Mouse (Mus musculus): Measurements from ENCODE around the gene 3110040M04Rik. TPM values are rescaled to one million over a fixed set of nuclear protein-coding genes. Genes with fewer than 3 reads are reported as not detected.

The 3110040M04Rik gene
- total and polyA plus RNA-seq, 2 experiments from 2014 or later = not detected

DNA sequence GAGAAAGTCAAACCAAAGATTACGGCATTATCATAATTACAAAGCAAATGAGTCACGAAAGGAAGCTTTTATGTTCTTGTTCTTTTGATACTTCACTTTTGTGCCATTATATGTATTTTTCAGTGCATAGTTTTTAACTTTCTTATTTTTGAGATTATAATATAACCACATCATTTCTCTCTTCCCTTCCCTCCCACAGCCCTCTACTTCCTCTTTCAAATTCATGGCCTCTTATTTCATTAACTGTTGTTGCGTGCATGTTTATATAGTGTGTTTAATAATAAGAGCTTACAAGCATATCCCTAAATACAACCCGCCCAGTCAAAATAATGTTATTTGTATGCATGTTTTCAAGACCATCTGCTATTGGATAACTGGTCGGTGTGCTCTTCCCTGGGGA is 15.1 kb downstream of the 3110040M04Rik start:
- H3K9me3 ChIP-seq (replicated peaks; ENCODE audit: control insufficient read depth, low read length) = no peaks in the 10 kb centered on the region
- no peak overlapping the region for H3K27ac ChIP-seq (ENCODE audit: low read depth)
- no peak overlapping the region for H3K9ac ChIP-seq (replicated peaks; ENCODE audit: low read depth, low read length)
- H3K36me3 ChIP-seq (replicated peaks; ENCODE audit: control insufficient read depth, insufficient read depth, low read length) = no peaks in the 10 kb centered on the region
- 97% methylated on average over 5 of the region's 5 CpGs for WGBS
- TF ChIP-seq CTCF (IDR thresholded peaks at IDR 0.05; ENCODE audit: low read depth) (no peak), EP300 (IDR thresholded peaks at IDR 0.05; ENCODE audit: low read depth) (no peak)
- H3K4me3 ChIP-seq (ENCODE audit: low read depth, low read length) = no peak overlapping the region
- no peak overlapping the region for H3K4me2 ChIP-seq (ENCODE audit: low read depth, low read length)
- ATAC-seq (ENCODE audit: insufficient read depth, low read depth) = no peak
- no peak for DNase-seq (ENCODE audit: low spot score)
- no peaks in the 10 kb centered on the region for H3K27me3 ChIP-seq (ENCODE audit: control insufficient read depth, insufficient read depth, low read length)
- H3K4me1 ChIP-seq (ENCODE audit: control insufficient read depth, insufficient read depth) = no peaks in the 10 kb centered on the region

- H3K4me3 ChIP-seq (ENCODE audit: low read depth, low read length) = no peak overlapping the region
- whole genome bisulfite sequencing = 77% methylated on average over 7 of the region's 7 CpGs
- H3K4me1 ChIP-seq (ENCODE audit: control insufficient read depth, insufficient read depth) = no peaks in the 10 kb centered on the region
- H3K4me2 ChIP-seq (ENCODE audit: low read depth, low read length) = no peak overlapping the region
- H3K9me3 ChIP-seq (replicated peaks; ENCODE audit: control insufficient read depth, low read length) = no peaks in the 10 kb centered on the region
- ATAC-seq (ENCODE audit: insufficient read depth, low read depth) = no peak
- no peaks in the 10 kb centered on the region for H3K27me3 ChIP-seq (ENCODE audit: control insufficient read depth, insufficient read depth, low read length)
- no peak overlapping the region for H3K27ac ChIP-seq (ENCODE audit: low read depth)
- no peak for DNase-seq (ENCODE audit: low spot score)
- no peak overlapping the region for H3K9ac ChIP-seq (replicated peaks; ENCODE audit: low read depth, low read length)
- no peak for TF ChIP-seq CTCF (IDR thresholded peaks at IDR 0.05; ENCODE audit: low read depth)
- TF ChIP-seq EP300 (IDR thresholded peaks at IDR 0.05; ENCODE audit: low read depth) = no peak
- H3K36me3 ChIP-seq (replicated peaks; ENCODE audit: control insufficient read depth, insufficient read depth, low read length) = no peaks in the 10 kb centered on the region
These were observed 16.2 kb downstream of the 3110040M04Rik start for GRCm38 (mm10) chr1:151220098-151220497.

DNA sequence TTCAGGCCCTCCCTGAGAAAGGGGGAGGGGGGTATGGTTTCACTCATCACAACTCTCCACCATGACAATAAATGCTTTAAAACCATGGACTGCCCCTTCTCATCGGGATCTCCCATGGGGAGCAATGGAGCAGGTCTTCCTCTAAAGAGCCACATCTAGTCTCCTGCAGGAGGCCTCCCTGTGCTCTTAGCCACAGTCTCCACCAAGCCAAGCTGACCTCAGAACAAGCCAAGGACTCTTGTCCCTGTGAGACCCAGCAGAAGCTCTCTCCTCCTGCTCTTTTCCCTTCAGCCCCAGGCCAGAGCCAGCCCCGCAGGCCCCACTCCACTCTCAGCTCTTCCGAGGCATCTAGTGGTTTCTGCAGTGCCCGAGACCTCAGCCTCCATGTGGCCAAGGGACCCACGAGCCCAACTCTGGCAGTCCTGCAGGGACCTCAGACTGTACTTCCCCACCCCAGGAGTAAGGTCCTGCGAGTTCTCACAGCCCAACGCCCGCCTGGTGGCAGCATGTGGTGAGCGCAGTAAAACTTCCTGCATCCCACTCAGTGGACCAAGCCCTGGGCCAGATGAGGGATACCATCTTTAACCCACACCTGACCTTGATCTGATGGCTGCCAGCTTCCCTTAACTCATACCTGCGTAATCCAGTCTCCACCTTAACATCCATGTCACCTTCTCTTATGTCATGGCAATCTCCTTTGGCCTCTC is 18.8 kb downstream of the 3110040M04Rik start:
- H3K36me3 ChIP-seq (replicated peaks; ENCODE audit: control insufficient read depth, insufficient read depth, low read length) = no peaks in the 10 kb centered on the region
- H3K4me3 ChIP-seq (ENCODE audit: low read depth, low read length) = no peak overlapping the region
- WGBS = 83% methylated on average over 10 of the region's 10 CpGs
- no peaks in the 10 kb centered on the region for H3K9me3 ChIP-seq (replicated peaks; ENCODE audit: control insufficient read depth, low read length)
- no peak overlapping the region for H3K9ac ChIP-seq (replicated peaks; ENCODE audit: low read depth, low read length)
- no peaks in the 10 kb centered on the region for H3K27me3 ChIP-seq (ENCODE audit: control insufficient read depth, insufficient read depth, low read length)
- H3K4me1 ChIP-seq (ENCODE audit: control insufficient read depth, insufficient read depth) = no peaks in the 10 kb centered on the region
- DNase-seq (ENCODE audit: low spot score) (no peak), ATAC-seq (ENCODE audit: insufficient read depth, low read depth) (no peak)
- TF ChIP-seq EP300 (IDR thresholded peaks at IDR 0.05; ENCODE audit: low read depth) (no peak), CTCF (IDR thresholded peaks at IDR 0.05; ENCODE audit: low read depth) (no peak)
- no peak overlapping the region for H3K4me2 ChIP-seq (ENCODE audit: low read depth, low read length)
- no peak overlapping the region for H3K27ac ChIP-seq (ENCODE audit: low read depth)

DNA sequence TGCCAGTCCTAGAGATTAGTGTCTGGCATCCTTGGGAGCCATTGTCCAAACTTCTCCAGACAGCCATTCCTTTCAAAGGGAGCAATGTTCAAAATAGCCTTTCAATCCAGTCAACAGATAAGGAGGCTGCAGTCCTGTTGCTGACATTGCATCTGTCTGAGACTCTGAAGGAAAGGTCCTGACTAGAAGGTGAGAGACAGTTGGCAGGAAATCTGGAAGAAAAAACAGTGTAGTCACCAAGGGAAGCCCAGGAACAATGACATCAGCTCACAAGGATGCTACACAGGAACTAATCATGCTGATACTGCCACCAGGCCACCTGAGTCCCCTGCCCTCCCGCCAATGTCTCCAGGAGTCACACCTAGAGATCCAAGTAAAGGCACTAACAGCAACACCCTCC is 19.5 kb downstream of the 3110040M04Rik start:
- ATAC-seq (ENCODE audit: insufficient read depth, low read depth) = no peak
- Histone ChIP-seq H3K9me3 (replicated peaks; ENCODE audit: control insufficient read depth, low read length) (no peaks in the 10 kb centered on the region), H3K36me3 (replicated peaks; ENCODE audit: control insufficient read depth, insufficient read depth, low read length) (no peaks in the 10 kb centered on the region), H3K4me1 (ENCODE audit: control insufficient read depth, insufficient read depth) (no peaks in the 10 kb centered on the region), H3K27me3 (ENCODE audit: control insufficient read depth, insufficient read depth, low read length) (no peaks in the 10 kb centered on the region), H3K4me2 (ENCODE audit: low read depth, low read length) (no peak overlapping the region), H3K9ac (replicated peaks; ENCODE audit: low read depth, low read length) (no peak overlapping the region), H3K4me3 (ENCODE audit: low read depth, low read length) (no peak overlapping the region), H3K27ac (ENCODE audit: low read depth) (no peak overlapping the region)
- TF ChIP-seq CTCF (IDR thresholded peaks at IDR 0.05; ENCODE audit: low read depth) (no peak), EP300 (IDR thresholded peaks at IDR 0.05; ENCODE audit: low read depth) (no peak)
- WGBS = 33% methylated on average over 1 of the region's 1 CpGs
- DNase-seq (ENCODE audit: low spot score) = no peak

DNA sequence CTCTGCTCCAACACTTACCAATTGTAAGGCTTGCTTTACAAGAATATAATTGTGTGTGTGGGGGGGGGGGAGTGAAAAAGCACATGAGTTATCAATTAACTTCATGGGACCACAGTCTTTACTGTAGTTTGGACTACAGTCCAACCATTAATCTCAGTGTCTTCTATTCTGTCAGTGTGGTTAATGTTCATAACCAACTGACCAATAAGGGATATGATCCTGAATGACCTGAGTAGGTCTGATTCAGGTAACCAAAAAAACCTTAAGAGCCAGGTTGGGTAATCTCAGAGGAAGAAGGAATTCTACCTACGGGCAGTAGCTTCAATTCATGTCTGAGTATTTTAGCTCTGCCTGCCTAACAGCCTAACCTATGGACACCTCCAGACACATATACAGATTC is 20.6 kb downstream of the 3110040M04Rik start:
- H3K4me3 ChIP-seq (ENCODE audit: low read depth, low read length) = no peak overlapping the region
- no peaks in the 10 kb centered on the region for H3K4me1 ChIP-seq (ENCODE audit: control insufficient read depth, insufficient read depth)
- 96% methylated on average over 1 of the region's 1 CpGs for WGBS
- no peak overlapping the region for H3K9ac ChIP-seq (replicated peaks; ENCODE audit: low read depth, low read length)
- no peaks in the 10 kb centered on the region for H3K27me3 ChIP-seq (ENCODE audit: control insufficient read depth, insufficient read depth, low read length)
- TF ChIP-seq CTCF (IDR thresholded peaks at IDR 0.05; ENCODE audit: low read depth) (no peak), EP300 (IDR thresholded peaks at IDR 0.05; ENCODE audit: low read depth) (no peak)
- ATAC-seq (ENCODE audit: insufficient read depth, low read depth) (no peak), DNase-seq (ENCODE audit: low spot score) (no peak)
- H3K4me2 ChIP-seq (ENCODE audit: low read depth, low read length) = no peak overlapping the region
- no peaks in the 10 kb centered on the region for H3K9me3 ChIP-seq (replicated peaks; ENCODE audit: control insufficient read depth, low read length)
- H3K27ac ChIP-seq (ENCODE audit: low read depth) = no peak overlapping the region
- no peaks in the 10 kb centered on the region for H3K36me3 ChIP-seq (replicated peaks; ENCODE audit: control insufficient read depth, insufficient read depth, low read length)

DNA sequence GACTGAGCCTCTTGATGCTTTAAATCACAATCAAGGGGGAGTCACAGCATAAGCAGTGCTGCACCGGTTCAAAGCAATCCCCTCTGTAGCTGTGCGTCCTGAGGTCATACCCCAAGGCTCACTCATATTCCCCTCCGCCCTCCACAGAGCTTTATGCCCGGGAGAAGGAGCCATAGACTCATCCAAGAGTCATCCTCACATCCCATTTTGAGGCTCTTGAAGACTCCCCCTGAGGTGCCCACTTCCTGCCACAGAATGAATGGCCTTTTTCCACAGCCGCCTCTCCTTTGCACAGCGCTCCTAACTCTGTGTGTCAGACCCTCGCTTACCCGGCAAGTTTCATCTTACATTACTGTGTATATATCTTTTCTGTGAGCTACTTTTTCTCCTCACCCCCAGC is 23.6 kb downstream of the 3110040M04Rik start:
- Histone ChIP-seq H3K4me3 (ENCODE audit: low read depth, low read length) (no peak overlapping the region), H3K27ac (ENCODE audit: low read depth) (no peak overlapping the region), H3K4me2 (ENCODE audit: low read depth, low read length) (no peak overlapping the region), H3K4me1 (ENCODE audit: control insufficient read depth, insufficient read depth) (no peaks in the 10 kb centered on the region), H3K9me3 (replicated peaks; ENCODE audit: control insufficient read depth, low read length) (no peaks in the 10 kb centered on the region), H3K9ac (replicated peaks; ENCODE audit: low read depth, low read length) (no peak overlapping the region), H3K27me3 (ENCODE audit: control insufficient read depth, insufficient read depth, low read length) (no peaks in the 10 kb centered on the region), H3K36me3 (replicated peaks; ENCODE audit: control insufficient read depth, insufficient read depth, low read length) (no peaks in the 10 kb centered on the region)
- ATAC-seq (ENCODE audit: insufficient read depth, low read depth) (no peak), DNase-seq (ENCODE audit: low spot score) (no peak)
- TF ChIP-seq EP300 (IDR thresholded peaks at IDR 0.05; ENCODE audit: low read depth) (no peak), CTCF (IDR thresholded peaks at IDR 0.05; ENCODE audit: low read depth) (no peak)
- 74% methylated on average over 8 of the region's 8 CpGs for WGBS

Data from heart, postnatal 0 days (tissue).